Mouse (Mus musculus): ENCODE results near the gene Gm13178.

DNA sequence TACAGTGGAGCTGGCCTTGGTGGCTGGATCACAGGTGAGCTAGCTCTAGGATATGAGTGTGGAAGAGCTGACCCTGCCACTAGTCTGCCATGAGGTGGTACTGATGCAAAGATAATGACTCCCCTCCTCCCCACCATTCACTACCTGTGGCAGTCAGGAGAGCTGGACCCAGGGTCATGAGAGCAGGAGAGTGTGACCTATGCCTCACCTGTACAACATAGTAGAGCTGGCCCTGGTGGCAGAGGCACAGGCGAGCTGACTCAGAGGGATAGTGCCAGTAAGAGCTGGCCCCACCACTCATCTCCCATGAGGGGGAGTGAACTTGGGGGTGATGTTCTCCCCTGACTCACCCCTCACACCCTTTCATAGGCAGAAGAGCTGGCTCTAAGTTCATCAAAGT lies 2.9 kb downstream of the Gm13178 start:
- TF ChIP-seq POLR2A (IDR thresholded peaks at IDR 0.05; ENCODE audit: control insufficient read depth, extremely low read depth, insufficient read depth, low read length, poor library complexity), result no peak
- no peak for TF ChIP-seq CTCF (IDR thresholded peaks at IDR 0.05; ENCODE audit: borderline replicate concordance, control insufficient read depth, extremely low read depth, insufficient read depth, low read length, poor library complexity)

Measured in thymus, adult 2 months (tissue).